Mouse (Mus musculus) stomach, embryonic 15.5 days (tissue): ENCODE results near the gene Prkag1. TPM values are rescaled to one million over a fixed set of nuclear protein-coding genes. Genes with fewer than 3 reads are reported as not detected.

Source experiments
- ATAC-seq: fragments of 200-750 bp; cut with Nextera tagmentation; 2 replicates; pipeline ENCODE4 v1.8.0; 2017; ENCODE audit warnings: low read depth, moderate number of reproducible peaks, moderate TSS enrichment; ENCODE audit not compliant: insufficient read depth, low FRiP score
- H3K27ac ChIP-seq: fragments of 300-500 bp; sonication (generic); 2 replicates; pipeline ENCODE4 v1.5.1; 2015; ENCODE audit warnings: mild to moderate bottlenecking, inconsistent platforms
- H3K27me3 ChIP-seq: fragments of 300-500 bp; sonication (generic); replicated peaks from 2 replicates; pipeline ENCODE4 v1.6.1; 2015; ENCODE audit warnings: inconsistent platforms
- H3K36me3 ChIP-seq: fragments of 300-500 bp; sonication (generic); 2 replicates; pipeline ENCODE4 v1.6.1; 2015; ENCODE audit warnings: inconsistent platforms
- H3K4me1 ChIP-seq: fragments of 300-500 bp; sonication (generic); 2 replicates; pipeline ENCODE4 v1.6.1; 2015; ENCODE audit warnings: inconsistent platforms
- H3K4me2 ChIP-seq: fragments of 300-500 bp; sonication (generic); 2 replicates; pipeline ENCODE4 v1.6.1; 2015; ENCODE audit warnings: mild to moderate bottlenecking, inconsistent platforms
- H3K4me3 ChIP-seq: fragments of 300-500 bp; sonication (generic); replicated peaks from 2 replicates; pipeline ENCODE4 v1.5.1; 2015; ENCODE audit warnings: inconsistent platforms
- H3K9ac ChIP-seq: fragments of 300-500 bp; sonication (generic); 2 replicates; pipeline ENCODE4 v1.6.1; 2015; ENCODE audit warnings: inconsistent platforms
- H3K9me3 ChIP-seq: fragments of 300-500 bp; sonication (generic); 2 replicates; pipeline ENCODE4 v1.6.1; 2016; ENCODE audit warnings: inconsistent platforms
- WGBS: fragments of 180-500 bp; shearing (Covaris S2); methylation state at CpG from one replicate; pipeline ENCODE4 v1.1.7; 2015; 5-methylcytosine and 5-hydroxymethylcytosine counted together
- polyA plus RNA-seq: library from polyadenylated mRNA; unstranded; fragments of >200 nt; fragmentation: Nextera tagmentation; extraction: Ambion mirVana; gene quantifications from 2 replicates; pipeline ENCODE4 v1.2.1, GENCODE M21; 2015

The Prkag1 gene
- polyA plus RNA-seq, 1 experiment from 2014 or later: 82.4 TPM

DNA sequence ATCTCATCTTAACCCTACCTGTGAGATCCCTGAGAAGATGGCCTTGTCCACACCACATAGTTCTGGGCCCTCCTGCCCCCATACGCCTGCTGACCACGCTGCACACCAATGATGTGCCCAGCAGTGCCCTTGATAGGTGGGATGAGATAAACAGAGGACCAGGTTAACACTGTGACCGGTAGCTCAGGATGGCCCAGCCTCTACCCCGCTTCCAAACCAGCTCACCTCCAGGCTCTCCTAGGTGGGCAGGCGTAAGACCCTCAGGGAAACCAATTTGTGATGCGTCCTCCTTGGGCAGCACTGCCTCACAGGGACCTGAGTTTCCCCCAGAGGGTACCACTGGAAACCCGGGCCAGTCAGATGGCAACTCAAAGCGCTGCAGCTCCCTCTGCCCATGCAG is 34.5 kb upstream of the Prkag1 start:
- no peaks in the 10 kb centered on the region for H3K27me3 ChIP-seq
- ATAC-seq: no peak
- no peak overlapping the region for H3K27ac ChIP-seq
- peaks cover 31% of the 10 kb centered on the region for H3K4me1 ChIP-seq
- H3K36me3 ChIP-seq: peaks cover 57% of the 10 kb centered on the region
- H3K9me3 ChIP-seq: no peaks in the 10 kb centered on the region
- H3K4me2 ChIP-seq: no peak overlapping the region
- H3K4me3 ChIP-seq: no peak overlapping the region
- H3K9ac ChIP-seq: no peak overlapping the region
- WGBS: 92% methylated on average over 8 of the region's 8 CpGs

DNA sequence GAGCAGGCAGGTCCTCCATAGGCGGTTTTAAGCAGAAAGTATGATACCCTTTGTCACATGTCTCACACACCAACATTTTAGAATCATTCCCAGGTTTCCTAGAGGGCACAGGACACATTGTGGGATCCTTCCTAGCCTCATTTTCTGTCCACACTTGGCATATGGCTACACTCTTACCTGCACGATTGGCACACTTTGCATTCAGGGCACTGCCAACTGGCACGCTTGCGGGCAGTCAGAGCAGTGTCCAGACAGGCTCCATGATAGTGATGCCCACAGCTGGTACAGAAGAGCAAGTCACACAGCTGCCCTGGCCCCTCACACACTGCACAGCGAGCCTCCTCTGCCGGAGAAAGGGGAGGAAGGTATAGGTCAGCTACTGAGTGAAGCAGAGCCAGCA is 33.6 kb upstream of the Prkag1 start:
- ATAC-seq: no peak
- no peak overlapping the region for H3K4me3 ChIP-seq
- no peaks in the 10 kb centered on the region for H3K27me3 ChIP-seq
- no peaks in the 10 kb centered on the region for H3K9me3 ChIP-seq
- no peak overlapping the region for H3K27ac ChIP-seq
- H3K4me2 ChIP-seq: no peak overlapping the region
- H3K36me3 ChIP-seq: peaks cover 65% of the 10 kb centered on the region
- H3K4me1 ChIP-seq: peaks cover 29% of the 10 kb centered on the region
- H3K9ac ChIP-seq: no peak overlapping the region
- WGBS: 95% methylated on average over 6 of the region's 6 CpGs

DNA sequence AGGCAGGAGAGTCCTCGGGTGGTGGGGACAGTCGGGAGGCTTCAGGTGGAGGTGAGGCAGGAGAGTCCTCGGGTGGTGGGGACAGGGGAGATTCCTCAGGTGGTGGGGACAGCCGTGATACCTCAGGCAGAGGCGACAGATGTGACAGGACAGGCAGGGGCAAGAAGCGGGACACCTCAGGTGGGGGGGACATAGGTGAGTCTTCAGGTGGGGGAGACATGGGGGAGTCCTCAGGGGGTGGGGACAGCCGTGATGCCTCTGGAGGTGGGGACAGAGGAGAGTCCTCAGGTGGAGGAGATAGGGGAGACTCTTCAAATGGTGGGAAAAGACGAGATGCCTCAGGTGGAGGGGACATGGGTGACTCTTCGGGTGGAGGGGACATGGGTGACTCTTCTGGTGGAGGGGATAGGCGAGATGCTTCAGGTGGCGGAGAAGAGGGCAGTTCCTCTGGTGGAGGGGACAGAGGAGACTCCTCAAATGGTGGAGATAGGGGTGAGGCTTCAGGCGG is 32.2 kb upstream of the Prkag1 start:
- ATAC-seq: no peak
- H3K4me1 ChIP-seq: peaks cover 15% of the 10 kb centered on the region
- H3K4me2 ChIP-seq: no peak overlapping the region
- peaks cover 78% of the 10 kb centered on the region for H3K36me3 ChIP-seq
- WGBS: 84% methylated on average over 12 of the region's 12 CpGs
- H3K27me3 ChIP-seq: no peaks in the 10 kb centered on the region
- no peak overlapping the region for H3K27ac ChIP-seq
- H3K9ac ChIP-seq: no peak overlapping the region
- H3K4me3 ChIP-seq: no peak overlapping the region
- no peaks in the 10 kb centered on the region for H3K9me3 ChIP-seq

DNA sequence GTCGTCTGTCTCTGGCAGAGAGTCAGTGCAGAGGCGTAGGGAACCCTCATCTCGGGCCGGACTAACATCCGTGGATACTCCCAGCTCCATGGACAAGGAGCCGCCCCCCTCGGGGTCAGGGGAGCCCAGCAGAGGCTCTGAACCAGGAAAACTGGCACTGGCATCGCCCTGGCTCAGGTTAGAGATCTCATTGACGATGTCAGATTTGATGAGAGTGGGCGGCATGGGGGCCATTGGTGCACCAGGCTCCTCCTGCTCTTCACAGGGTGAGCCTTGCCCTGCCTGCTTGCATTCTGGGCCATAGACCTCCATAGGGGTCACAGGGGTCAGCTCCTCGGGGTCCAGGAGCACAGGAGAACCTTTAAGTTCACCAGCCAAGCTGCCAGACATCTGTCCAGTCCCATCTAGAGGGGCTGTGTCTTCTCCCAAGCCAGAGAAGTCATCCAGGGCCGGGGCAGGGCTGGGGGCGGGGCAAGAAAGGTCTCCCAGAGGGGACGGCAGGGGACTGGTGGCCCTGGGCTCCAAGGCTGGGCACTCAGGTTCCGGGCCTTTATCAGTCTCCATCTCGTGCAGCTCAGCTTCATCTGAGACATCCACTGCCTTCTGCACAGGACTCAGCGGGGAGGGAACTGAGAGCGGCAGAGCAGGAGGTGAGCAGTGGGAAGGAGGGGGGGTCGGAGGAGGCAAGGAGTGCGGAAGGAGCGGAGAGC is 30.5 kb upstream of the Prkag1 start:
- peaks cover 95% of the 10 kb centered on the region for H3K36me3 ChIP-seq
- H3K4me3 ChIP-seq: no peak overlapping the region
- no peak overlapping the region for H3K4me2 ChIP-seq
- no peaks in the 10 kb centered on the region for H3K4me1 ChIP-seq
- ATAC-seq: no peak
- H3K27me3 ChIP-seq: no peaks in the 10 kb centered on the region
- no peaks in the 10 kb centered on the region for H3K9me3 ChIP-seq
- H3K27ac ChIP-seq: no peak overlapping the region
- no peak overlapping the region for H3K9ac ChIP-seq
- WGBS: 84% methylated on average over 21 of the region's 21 CpGs

- no peak overlapping the region for H3K27ac ChIP-seq
- H3K4me1 ChIP-seq: no peaks in the 10 kb centered on the region
- WGBS: 92% methylated on average over 18 of the region's 18 CpGs
- H3K27me3 ChIP-seq: no peaks in the 10 kb centered on the region
- no peak overlapping the region for H3K4me2 ChIP-seq
- H3K9me3 ChIP-seq: no peaks in the 10 kb centered on the region
- H3K36me3 ChIP-seq: peaks cover 95% of the 10 kb centered on the region
- no peak overlapping the region for H3K4me3 ChIP-seq
- no peak overlapping the region for H3K9ac ChIP-seq
- ATAC-seq: no peak
Measured at GRCm38 (mm10) chr15:98860921-98861320, 29.6 kb upstream of the Prkag1 start.

- no peak overlapping the region for H3K9ac ChIP-seq
- no peaks in the 10 kb centered on the region for H3K4me1 ChIP-seq
- H3K4me3 ChIP-seq: no peak overlapping the region
- WGBS: 81% methylated on average over 9 of the region's 9 CpGs
- no peak for ATAC-seq
- H3K4me2 ChIP-seq: no peak overlapping the region
- H3K27me3 ChIP-seq: no peaks in the 10 kb centered on the region
- H3K27ac ChIP-seq: no peak overlapping the region
- no peaks in the 10 kb centered on the region for H3K9me3 ChIP-seq
- peaks cover 89% of the 10 kb centered on the region for H3K36me3 ChIP-seq
Measured at GRCm38 (mm10) chr15:98859319-98860043, 28.2 kb upstream of the Prkag1 start.

- no peak overlapping the region for H3K27ac ChIP-seq
- peaks cover 90% of the 10 kb centered on the region for H3K36me3 ChIP-seq
- no peaks in the 10 kb centered on the region for H3K4me1 ChIP-seq
- H3K9ac ChIP-seq: no peak overlapping the region
- no peak overlapping the region for H3K4me2 ChIP-seq
- no peaks in the 10 kb centered on the region for H3K9me3 ChIP-seq
- WGBS: 88% methylated on average over 16 of the region's 16 CpGs
- no peaks in the 10 kb centered on the region for H3K27me3 ChIP-seq
- no peak for ATAC-seq
- H3K4me3 ChIP-seq: no peak overlapping the region
Measured at GRCm38 (mm10) chr15:98854214-98854613, 22.9 kb upstream of the Prkag1 start.

DNA sequence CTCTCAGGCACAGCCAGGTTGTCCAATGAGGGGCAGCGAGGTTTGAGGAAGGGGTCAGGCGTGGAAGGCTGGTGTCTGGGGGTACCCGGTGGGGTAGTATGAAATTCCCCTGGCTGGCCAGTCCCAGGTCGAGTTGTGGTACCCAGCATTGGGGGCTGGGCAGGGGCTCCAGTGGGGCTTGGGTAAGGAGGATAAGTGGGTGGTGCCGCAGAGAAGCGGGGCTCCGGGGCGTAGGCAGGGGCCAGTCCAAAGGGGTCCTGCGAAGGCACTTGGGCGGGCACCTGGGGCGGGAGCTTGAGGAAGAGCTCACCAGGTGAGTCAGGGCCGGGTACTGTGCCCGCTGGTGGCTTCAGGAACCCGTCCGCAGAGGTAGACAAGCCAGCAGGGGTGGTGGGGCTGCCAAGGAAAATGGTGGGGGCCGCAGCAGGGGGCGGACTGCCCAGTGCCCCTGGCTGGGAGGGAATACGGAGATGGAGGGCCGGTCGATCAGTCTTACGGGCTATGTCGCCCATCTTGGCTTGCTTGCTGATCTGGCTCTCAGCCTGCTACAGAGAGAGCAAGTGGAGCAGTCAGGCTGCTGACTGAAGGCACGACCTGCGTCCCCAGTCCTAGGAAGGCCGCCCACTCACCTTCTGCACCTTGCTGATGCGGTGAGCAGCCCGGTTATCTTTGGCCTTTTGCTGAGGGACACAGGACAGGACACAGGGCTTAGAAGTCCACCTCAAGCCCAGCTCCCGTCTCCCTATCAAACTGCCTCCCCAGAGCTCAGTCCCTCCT is 22.0 kb upstream of the Prkag1 start:
- Histone ChIP-seq H3K4me3 (no peak overlapping the region), H3K4me1 (no peaks in the 10 kb centered on the region), H3K9ac (no peak overlapping the region), H3K4me2 (no peak overlapping the region), H3K9me3 (no peaks in the 10 kb centered on the region), H3K27ac (no peak overlapping the region), H3K27me3 (no peaks in the 10 kb centered on the region), H3K36me3 (peaks cover 92% of the 10 kb centered on the region)
- no peak for ATAC-seq
- WGBS: 92% methylated on average over 28 of the region's 28 CpGs

GRCm38 (mm10) chr15:98852733-98853132 is 21.4 kb upstream of the Prkag1 start:
- Histone ChIP-seq H3K9ac (no peak overlapping the region), H3K4me3 (no peak overlapping the region), H3K27me3 (no peaks in the 10 kb centered on the region), H3K4me2 (no peak overlapping the region), H3K9me3 (no peaks in the 10 kb centered on the region), H3K27ac (no peak overlapping the region), H3K4me1 (no peaks in the 10 kb centered on the region), H3K36me3 (peaks cover 92% of the 10 kb centered on the region)
- no peak for ATAC-seq
- WGBS: 89% methylated on average over 9 of the region's 9 CpGs

GRCm38 (mm10) chr15:98852071-98852470 is 20.8 kb upstream of the Prkag1 start:
- no peak overlapping the region for H3K27ac ChIP-seq
- no peak for ATAC-seq
- no peak overlapping the region for H3K4me2 ChIP-seq
- H3K4me1 ChIP-seq: no peaks in the 10 kb centered on the region
- no peaks in the 10 kb centered on the region for H3K27me3 ChIP-seq
- H3K9ac ChIP-seq: no peak overlapping the region
- H3K4me3 ChIP-seq: no peak overlapping the region
- peaks cover 92% of the 10 kb centered on the region for H3K36me3 ChIP-seq
- WGBS: 94% methylated on average over 9 of the region's 9 CpGs
- H3K9me3 ChIP-seq: no peaks in the 10 kb centered on the region

GRCm38 (mm10) chr15:98851229-98851818 is 20.0 kb upstream of the Prkag1 start:
- 85% methylated on average over 21 of the region's 21 CpGs for WGBS
- no peak overlapping the region for H3K27ac ChIP-seq

More at GRCm38 (mm10) chr15:98851229-98851818, 20.0 kb upstream of the Prkag1 start:
- no peak for ATAC-seq
- Histone ChIP-seq H3K9ac (no peak overlapping the region), H3K27me3 (no peaks in the 10 kb centered on the region), H3K9me3 (no peaks in the 10 kb centered on the region), H3K4me1 (no peaks in the 10 kb centered on the region), H3K36me3 (peaks cover 94% of the 10 kb centered on the region), H3K4me3 (no peak overlapping the region), H3K4me2 (no peak overlapping the region)
